Mouse (Mus musculus) E14TG2a.4 (cell line): ENCODE results near the gene Traf3ip2.

ENCODE experiments used
- CTCF ChIP-seq: conservative IDR thresholded peaks from 2 replicates; pipeline ENCODE4 v1.5.1; 2014; ENCODE audit warnings: low read length
- NANOG ChIP-seq: IDR thresholded peaks from 2 replicates; pipeline ENCODE4 v1.6.1; 2014; ENCODE audit warnings: borderline replicate concordance, low read length, mixed read lengths
- POU5F1 ChIP-seq: IDR thresholded peaks from 2 replicates; pipeline ENCODE4 v1.6.1; 2014; ENCODE audit warnings: low read length, borderline replicate concordance

- TF ChIP-seq CTCF (no peak), NANOG (no peak), POU5F1 (no peak)
Observed at GRCm38 (mm10) chr10:39613973-39614372, 1.2 kb downstream of the Traf3ip2 start.
